Mouse (Mus musculus) brain, embryonic 14.5 days (tissue): ENCODE results near the gene AU018091.

ENCODE experiments used
- CTCF ChIP-seq: fragments of 200-500 bp; IDR thresholded peaks from 2 replicates; pipeline ENCODE4 v1.5.1; 2012; ENCODE audit warnings: inconsistent platforms, mild to moderate bottlenecking, moderate library complexity, borderline replicate concordance; ENCODE audit not compliant: insufficient read depth, insufficient read length; ENCODE audit errors: extremely low read depth
- POLR2A ChIP-seq: fragments of 200-500 bp; IDR thresholded peaks from 2 replicates; pipeline ENCODE4 v1.6.1; 2012; ENCODE audit warnings: mild to moderate bottlenecking, inconsistent platforms, borderline replicate concordance; ENCODE audit not compliant: poor library complexity, insufficient read depth, insufficient read length, severe bottlenecking; ENCODE audit errors: extremely low read depth

- TF ChIP-seq CTCF (no peak), POLR2A (no peak)
Measured at GRCm38 (mm10) chr7:3150376-3150775, 18.6 kb downstream of the AU018091 start.
